Mouse (Mus musculus) ES-Bruce4 (cell line): ENCODE results near the gene Dicer1.

ENCODE experiments used
- CTCF ChIP-seq: IDR thresholded peaks from one replicate; pipeline ENCODE4 v1.8.1; 2011; ENCODE audit warnings: low read depth, low read length
- POLR2A ChIP-seq: IDR thresholded peaks from one replicate; pipeline ENCODE4 v1.8.1; 2011; ENCODE audit warnings: low read length; ENCODE audit not compliant: insufficient read depth

GRCm38 (mm10) chr12:104731782-104732181 is 20.0 kb downstream of the Dicer1 start:
- no peak for TF ChIP-seq CTCF
- TF ChIP-seq POLR2A, result no peak
